Mouse (Mus musculus) kidney, adult 2 months (tissue): ENCODE results near the gene Lgals3bp.

ENCODE experiments used
- CTCF ChIP-seq: fragments of 200-500 bp; conservative IDR thresholded peaks from 2 replicates; pipeline ENCODE4 v1.5.1; 2011; ENCODE audit warnings: low read depth, mild to moderate bottlenecking, control low read depth, low read length, moderate library complexity, mixed read lengths; ENCODE audit not compliant: insufficient read depth, insufficient read length
- POLR2A ChIP-seq: fragments of 200-500 bp; IDR thresholded peaks from one replicate; pipeline ENCODE4 v1.6.1; 2011; ENCODE audit warnings: low read depth, low read length, control low read depth

DNA sequence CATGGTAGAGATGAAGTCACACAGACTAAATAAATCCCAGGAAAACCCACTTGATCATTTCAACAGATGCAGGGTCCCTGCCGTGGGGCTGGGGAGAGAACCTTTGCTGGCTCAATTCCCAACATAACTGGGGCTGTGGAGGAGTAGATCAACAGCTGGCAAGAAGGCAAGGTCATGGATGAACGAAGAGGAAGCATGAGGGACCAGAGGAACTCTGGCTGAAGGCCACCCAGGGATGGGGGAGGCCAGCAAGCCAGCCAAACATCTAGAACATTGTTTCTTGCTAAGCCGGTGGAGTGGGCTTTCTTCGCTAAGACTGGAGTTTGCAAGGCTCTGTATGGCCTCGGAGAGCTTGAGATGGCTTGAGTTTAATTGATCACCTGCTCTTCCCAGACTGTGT, 26.0 kb downstream of the Lgals3bp start:
- no peak for TF ChIP-seq CTCF
- no peak for TF ChIP-seq POLR2A
